Mouse (Mus musculus) telencephalon, adult 2 months (tissue): Measurements from ENCODE around the gene Ehd4.

Source experiments
- DNase-seq: peaks from one replicate; pipeline ENCODE4 v3.0.0-alpha.2; 2011; ENCODE audit warnings: low read depth, low spot score

The Ehd4 gene

GRCm38 (mm10) chr2:120040991-120041390 is 113.4 kb downstream of the Ehd4 start:
- DNase-seq, result no peak
